Mouse (Mus musculus) layer of hippocampus, postnatal 36 days (tissue): Measurements from ENCODE around the gene Zbtb3. TPM values are rescaled to one million over a fixed set of nuclear protein-coding genes. Genes with fewer than 3 reads are reported as not detected.

Experiments
- DNase-seq, 2 experiments: peaks; one replicate each; pipeline ENCODE4 v3.0.0; 2022
- total RNA-seq, 2 experiments: library from RNA; stranded (reverse); gene quantifications; 2 replicates each; pipeline ENCODE4 v1.2.3; 2021

The Zbtb3 gene
- total RNA-seq, result 1 to 10 TPM; 6.8 to 7.1 TPM

DNA sequence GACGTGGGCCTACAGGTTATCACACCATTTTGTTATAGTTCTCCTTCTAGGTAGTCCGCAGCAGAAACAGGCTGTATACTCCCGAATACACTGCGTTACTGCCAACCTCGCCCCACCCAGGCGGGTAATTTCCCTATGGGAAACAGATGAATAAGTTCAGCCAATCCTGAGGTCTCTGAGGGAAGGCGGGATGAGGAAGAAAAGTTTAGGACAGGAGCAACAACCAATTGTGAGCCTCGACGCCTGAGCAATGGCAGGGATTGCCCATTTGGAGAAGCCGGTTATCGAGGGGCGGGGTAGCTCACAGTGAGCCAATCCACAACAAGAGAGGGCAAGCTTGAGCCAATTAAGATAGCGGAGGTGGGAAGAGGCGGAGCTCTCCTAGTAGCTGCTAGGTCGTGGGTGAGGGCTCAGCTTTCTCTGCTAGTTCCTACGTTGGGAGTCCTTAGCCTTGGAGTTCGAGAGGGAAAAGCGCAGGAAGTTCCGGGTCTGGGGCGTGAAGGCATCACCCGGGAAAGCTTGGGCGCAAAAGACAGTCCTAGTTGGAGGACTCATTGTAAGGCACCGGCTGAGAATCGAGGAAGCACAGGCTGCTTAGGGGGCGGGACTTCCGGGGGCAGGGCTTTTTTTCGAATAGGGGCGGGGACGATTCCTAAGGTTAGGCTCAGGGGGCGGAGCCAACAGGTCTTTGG, at the start of gene Zbtb3:
TSS of gene Zbtb3 (plus strand) at position 426 of the 692 bp plus-strand sequence.
- DNase-seq, result peak; percentile 93 to 95

- no peak for DNase-seq
Measured at GRCm38 (mm10) chr19:8755652-8756051, 46.7 kb upstream of the Zbtb3 start.

GRCm38 (mm10) chr19:8756635-8757387, 45.5 kb upstream of the Zbtb3 start, which contains the start of gene Nxf1:
Gene Nxf1 (plus strand): TSS chr19:8757073.
- peak; percentile 90 to 91 for DNase-seq

- no peak for DNase-seq
Measured at GRCm38 (mm10) chr19:8757471-8757998, 44.8 kb upstream of the Zbtb3 start.

- DNase-seq, result no peak
Measured at GRCm38 (mm10) chr19:8758899-8759298, 43.5 kb upstream of the Zbtb3 start.

DNA sequence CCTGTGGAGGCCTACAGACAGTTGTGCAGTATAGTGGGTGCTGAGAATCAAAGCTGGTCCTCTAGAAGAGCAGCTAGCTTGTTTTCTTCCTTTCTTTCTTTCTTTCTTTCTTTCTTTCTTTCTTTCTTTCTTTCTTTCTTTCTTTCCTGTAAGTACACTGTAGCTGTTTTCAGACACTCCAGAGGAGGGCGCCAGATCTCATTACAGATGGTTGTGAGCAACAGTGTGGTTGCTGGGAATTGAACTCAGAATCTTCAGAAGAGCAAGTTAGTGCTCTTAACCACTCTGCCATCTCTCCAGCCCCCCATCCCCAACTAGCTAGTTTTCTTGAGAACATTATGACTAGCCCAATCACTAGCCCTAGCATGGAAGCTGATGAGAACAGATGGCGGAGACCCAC, 41.6 kb upstream of the Zbtb3 start:
- DNase-seq, result no peak

GRCm38 (mm10) chr19:8763276-8763675, 39.1 kb upstream of the Zbtb3 start:
- no peak for DNase-seq

DNA sequence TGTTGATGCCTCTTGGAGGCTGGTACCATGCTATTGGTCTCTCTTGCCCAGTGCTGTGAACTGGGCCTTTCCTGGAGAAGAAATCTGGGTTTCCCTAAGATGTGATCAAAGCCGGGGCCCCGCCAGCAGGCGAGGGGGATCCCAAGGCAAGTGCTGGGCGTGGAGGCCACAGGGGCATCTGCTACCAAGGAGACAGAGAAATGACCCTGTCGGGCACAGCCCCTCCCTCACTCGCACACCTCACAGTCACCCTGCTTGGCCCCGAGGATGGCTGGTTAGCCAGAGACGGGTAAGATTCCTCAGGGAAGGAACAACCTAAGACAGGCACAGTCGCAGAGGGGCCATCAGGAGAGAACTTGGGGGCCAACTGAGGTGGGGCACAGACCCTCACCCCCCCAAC, 36.8 kb upstream of the Zbtb3 start:
- DNase-seq, result no peak

GRCm38 (mm10) chr19:8770567-8771270, 31.6 kb upstream of the Zbtb3 start, which contains the start of gene Tmem223:
Gene Tmem223 (plus strand): TSS chr19:8770996.
- DNase-seq, result peak; percentile 82 to 84

DNA sequence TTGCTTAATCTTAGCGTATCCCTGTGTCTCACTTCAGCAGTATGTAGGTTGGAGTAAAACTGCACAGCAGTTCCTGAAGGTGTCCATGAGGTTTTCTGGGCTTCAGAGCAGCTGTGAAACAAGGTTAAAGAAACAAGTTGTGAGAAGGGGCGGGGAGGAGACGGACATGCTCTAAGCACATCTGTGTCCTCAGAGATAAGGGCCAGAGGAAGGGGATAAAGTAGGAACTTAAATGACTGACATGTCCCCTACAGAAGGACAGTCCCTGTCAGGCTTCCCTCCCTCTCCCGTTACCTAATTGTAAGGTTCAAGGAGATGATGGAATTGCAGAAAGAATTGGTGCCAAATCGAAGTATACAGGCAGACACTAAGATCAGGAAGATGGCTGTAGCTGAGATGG, 29.4 kb upstream of the Zbtb3 start:
- DNase-seq, result no peak

DNA sequence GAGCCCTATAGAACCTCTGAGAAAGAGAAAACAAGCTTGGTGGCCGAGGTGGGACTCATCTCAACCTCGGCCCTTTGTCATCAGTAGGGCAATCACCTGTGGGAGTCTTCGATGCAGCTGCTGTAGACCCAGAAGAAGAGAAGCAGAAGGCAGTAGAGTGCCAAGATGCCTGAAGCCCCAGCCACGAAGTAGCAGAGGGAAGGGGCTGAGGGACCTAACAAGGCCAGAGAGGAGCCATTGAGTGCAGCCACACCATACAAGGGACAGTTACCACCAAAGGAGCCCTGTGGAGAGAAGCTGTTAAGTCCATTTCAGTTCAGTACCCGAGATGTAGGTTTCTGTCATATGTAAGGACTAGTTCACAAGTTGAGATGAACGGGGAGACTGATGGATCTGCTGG, 28.9 kb upstream of the Zbtb3 start:
- no peak for DNase-seq

DNA sequence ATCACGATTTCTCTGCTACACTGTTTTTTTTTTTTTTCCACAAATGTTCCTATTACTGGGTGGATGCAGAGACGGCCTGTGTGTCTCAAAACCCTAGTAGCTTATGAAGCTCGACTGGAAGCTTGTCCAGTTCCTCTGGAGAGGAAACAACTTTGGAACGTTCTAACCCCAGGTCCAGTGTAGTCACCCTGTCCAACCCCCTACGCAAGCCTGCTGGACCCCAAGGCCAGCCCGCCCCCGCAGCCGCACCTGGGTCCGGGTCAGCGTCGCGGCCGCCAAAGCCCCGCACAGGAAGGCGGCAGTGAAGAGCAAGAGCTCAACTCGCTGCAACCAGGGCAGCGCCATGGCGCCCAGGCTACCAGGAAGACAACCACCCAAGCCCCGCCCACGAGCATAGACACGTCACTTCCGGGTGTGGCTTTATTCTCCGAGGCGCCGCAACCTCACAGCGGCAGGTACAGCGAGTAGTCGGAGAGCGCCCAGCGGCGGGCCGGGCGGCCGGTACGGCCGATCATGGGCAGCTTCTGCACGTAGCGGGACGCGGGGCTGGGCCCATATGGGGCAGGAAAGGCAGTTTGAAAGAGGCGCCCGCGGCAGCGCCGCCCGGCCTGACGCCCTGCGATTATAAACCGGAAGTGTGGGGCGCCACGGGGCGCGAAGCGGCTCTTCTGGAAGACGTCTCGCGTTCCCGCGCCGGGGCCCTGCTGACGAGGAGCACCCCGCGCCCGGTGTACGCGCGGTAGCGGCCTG, 28.1 kb upstream of the Zbtb3 start, which contains the start of gene Tmem179b:
TSS of gene Tmem179b (minus strand) at position 382 of the 750 bp plus-strand sequence.
- peak; percentile 96 to 97 for DNase-seq

DNA sequence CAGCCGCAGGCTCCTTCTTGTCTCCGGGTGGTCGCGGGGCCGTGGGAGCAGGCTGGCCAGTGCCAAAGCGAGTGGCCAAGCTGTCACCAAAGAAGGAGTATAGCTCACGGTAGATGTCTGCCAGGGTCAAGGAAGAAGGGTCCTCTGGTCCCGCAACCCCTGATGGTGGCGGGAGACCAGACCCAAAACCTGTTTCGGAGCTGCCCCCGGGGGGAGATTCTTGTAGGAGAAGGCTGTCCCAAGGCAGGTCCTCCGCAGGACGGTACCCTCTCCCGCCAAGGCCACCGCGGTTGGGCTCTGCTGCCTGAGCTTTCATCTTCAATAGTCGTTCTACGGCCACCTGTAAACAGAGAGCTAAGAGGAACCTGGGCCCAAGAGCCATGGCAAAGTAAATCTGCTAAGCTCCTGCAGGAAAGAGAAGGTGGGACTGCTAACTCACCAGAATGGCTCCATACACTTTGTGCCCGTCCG, 27.4 kb upstream of the Zbtb3 start:
- DNase-seq, result no peak

GRCm38 (mm10) chr19:8786008-8786781, 16.2 kb upstream of the Zbtb3 start, which contains the start of gene Taf6l:
Gene Taf6l (minus strand): TSS chr19:8786417.
- DNase-seq, result peak; percentile 85 to 89

- DNase-seq, result no peak
Measured at GRCm38 (mm10) chr19:8788521-8788920, 13.8 kb upstream of the Zbtb3 start.

- DNase-seq, result no peak
Measured at GRCm38 (mm10) chr19:8789171-8789570, 13.2 kb upstream of the Zbtb3 start.

- DNase-seq, result no peak
Measured at GRCm38 (mm10) chr19:8790171-8790570, 12.2 kb upstream of the Zbtb3 start.

DNA sequence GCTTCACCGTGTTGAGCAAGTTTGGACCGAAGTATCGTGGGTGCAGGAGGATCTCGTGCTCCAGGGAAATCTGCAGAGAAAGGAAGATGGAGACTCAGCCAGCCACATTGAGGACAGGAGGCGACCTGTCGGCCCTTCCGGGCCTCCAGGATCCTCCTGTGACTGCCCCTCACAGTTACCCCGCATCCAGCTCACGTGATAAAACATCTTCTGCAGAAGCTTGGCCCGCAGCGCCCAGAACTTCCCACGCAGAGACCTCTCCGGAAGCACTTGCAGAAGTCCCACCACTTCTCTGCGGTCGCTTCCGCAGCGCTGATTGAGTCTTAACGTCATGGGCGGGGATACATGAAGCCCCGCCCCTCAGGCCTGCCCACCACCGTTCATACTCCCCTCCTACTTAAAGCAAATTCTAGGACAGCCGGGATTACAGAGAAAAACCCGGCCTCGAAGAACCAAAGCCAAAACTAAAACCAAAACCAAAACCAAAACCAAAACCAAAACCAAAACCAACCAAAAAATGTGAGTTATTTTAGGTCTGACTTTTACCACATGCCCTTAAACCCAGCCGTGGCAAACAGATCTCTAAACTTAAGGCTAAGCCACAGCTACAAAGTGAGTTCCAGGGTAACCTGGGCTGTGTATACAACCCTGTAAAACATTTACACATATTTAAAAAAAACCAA, 4.0 kb upstream of the Zbtb3 start, which contains the start of gene Polr2g:
TSS of gene Polr2g (minus strand) at position 314 of the 683 bp plus-strand sequence.
- peak; percentile 86 to 90 for DNase-seq

- DNase-seq, result no peak
Measured at GRCm38 (mm10) chr19:8798947-8799315, 3.4 kb upstream of the Zbtb3 start.

- no peak for DNase-seq
Measured at GRCm38 (mm10) chr19:8803204-8803780, 937 bp downstream of the Zbtb3 start.
